Mouse (Mus musculus) lung, adult 2 months (tissue): ENCODE data around the gene Cpeb4.

Source experiments
- CTCF ChIP-seq: fragments of 200-500 bp; IDR thresholded peaks from 2 replicates; pipeline ENCODE4 v1.5.1; 2011; ENCODE audit warnings: mild to moderate bottlenecking, low read length, control low read depth; ENCODE audit not compliant: insufficient read depth
- POLR2A ChIP-seq: fragments of 200-500 bp; IDR thresholded peaks from 2 replicates; pipeline ENCODE4 v1.6.1; 2011; ENCODE audit warnings: low read depth, mild to moderate bottlenecking, control low read depth, low read length, borderline replicate concordance; ENCODE audit errors: extremely low read depth

DNA sequence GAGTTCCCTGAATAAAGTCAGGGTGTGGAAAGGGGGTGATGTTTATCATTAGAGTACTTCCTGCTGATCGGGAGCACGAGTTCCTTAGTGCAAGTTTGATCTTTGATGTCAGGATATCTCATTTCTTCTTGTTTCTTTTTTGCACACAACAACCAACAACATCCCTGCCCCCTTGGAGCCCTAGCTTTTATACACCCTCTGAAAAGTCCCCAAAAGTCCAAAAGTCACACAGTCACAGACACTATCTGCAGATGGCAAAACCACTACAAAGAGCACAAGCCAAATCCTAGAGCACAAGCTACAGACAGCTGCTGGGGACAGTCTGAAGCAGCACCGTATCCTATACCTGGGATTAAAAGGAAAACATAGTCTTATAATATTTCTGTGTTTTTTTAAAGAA is 20.1 kb downstream of the Cpeb4 start:
- TF ChIP-seq POLR2A = no peak
- TF ChIP-seq CTCF = no peak
